Mouse (Mus musculus) liver, embryonic 14.5 days (tissue): Measurements from ENCODE around the gene Nfkbia.

Experiments
- CTCF ChIP-seq: IDR thresholded peaks from 2 replicates; pipeline ENCODE4 v1.5.1; 2016; ENCODE audit warnings: antibody characterized with exemption, low read depth, control low read depth
- EP300 ChIP-seq: IDR thresholded peaks from 2 replicates; pipeline ENCODE4 v1.6.1; 2016; ENCODE audit warnings: antibody characterized with exemption, low read depth

- TF ChIP-seq CTCF (no peak), EP300 (no peak)
Measured at GRCm38 (mm10) chr12:55446746-55447395, 45.6 kb downstream of the Nfkbia start.
